ENCODE assay signal across 24 mouse cellular contexts in the genomic region with DNA sequence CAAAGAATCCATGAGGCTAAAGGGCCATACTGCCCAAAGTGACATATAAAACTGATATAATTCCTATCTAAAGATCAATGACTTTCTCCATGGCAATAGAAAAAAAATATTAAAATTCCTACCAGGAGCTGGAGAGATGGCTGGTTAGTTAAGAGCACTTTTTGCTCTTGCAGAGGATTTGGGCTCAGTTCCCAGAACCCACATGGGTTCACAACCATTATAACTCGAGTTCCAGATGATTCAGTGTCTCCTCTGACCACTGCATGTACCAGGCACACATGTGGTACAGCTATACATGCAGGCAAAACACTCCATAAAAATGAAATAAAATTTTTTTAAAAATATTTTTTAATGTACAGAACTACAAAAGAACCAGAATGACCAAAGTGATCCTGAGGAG. TPM values are rescaled to one million over a fixed set of nuclear protein-coding genes. Genes with fewer than 3 reads are reported as not detected.
DNase-seq lines count a peak whose midpoint lies in the region; ATAC-seq and TF ChIP-seq lines count a peak whose summit lies in the region.
"Had no signal": no experiment of that assay in that cellular context is flagged by ENCODE, and none has a peak within 500 bp of the region (broad histone marks: within the 10 kb centered on the region; RNA-seq: fewer than 3 reads in every experiment).

No protein-coding gene starts in this region.

- no peaks in the 10 kb centered on the region for H3K4me1 ChIP-seq in forebrain, embryonic 11.5 days (replicated peaks; ENCODE audit: control insufficient read depth, insufficient read depth, low read length)
- H3K4me1 ChIP-seq in forebrain, embryonic 13.5 days = no peaks in the 10 kb centered on the region
- H3K4me1 ChIP-seq in hindbrain, embryonic 14.5 days (replicated peaks; ENCODE audit: control insufficient read depth, insufficient read depth, low read length) = no peaks in the 10 kb centered on the region
- no peaks in the 10 kb centered on the region for H3K4me1 ChIP-seq in hindbrain, embryonic 11.5 days (replicated peaks; ENCODE audit: control insufficient read depth, insufficient read depth, low read length)
- peaks cover 3% of the 10 kb centered on the region; the same call in 1 of the 2 replicates for H3K4me1 ChIP-seq in kidney, adult 2 months (ENCODE audit: control insufficient read depth, insufficient read depth, low read length)
- H3K4me1 ChIP-seq: embryonic facial prominence, embryonic 10.5 days; embryonic facial prominence, embryonic 12.5 days; forebrain, embryonic 12.5 days; forebrain, embryonic 15.5 days had no signal

- peak; percentile 1 for DNase-seq in forebrain, embryonic 11.5 days (ENCODE audit: low spot score)
- peak; percentile 8 for DNase-seq in hindbrain, embryonic 14.5 days (ENCODE audit: low spot score)
- DNase-seq in hindbrain, embryonic 11.5 days (ENCODE audit: low spot score) = no peak
- DNase-seq in adipocyte (ENCODE audit: low spot score) = peak; percentile 42
- DNase-seq in kidney, adult 2 months = no peak
- no peak for DNase-seq in frontal cortex, postnatal 36 days (ENCODE audit: low spot score in 2 of 2)
- DNase-seq: adrenal gland, adult 2 months; adrenal gland, postnatal 10 days; adrenal gland, postnatal 25 days; cerebellum, adult 11 months; cerebellum, adult 18-20 months; cerebellum, adult 8-10 months; cerebellum, adult 9-11 months; cerebellum, postnatal 14 days; cerebellum, postnatal 36 days; forebrain, postnatal 0 days had no signal

- no peaks in the 10 kb centered on the region for H3K9me3 ChIP-seq in forebrain, embryonic 11.5 days (ENCODE audit: control insufficient read depth, low read length)
- H3K9me3 ChIP-seq in forebrain, embryonic 13.5 days (replicated peaks) = no peaks in the 10 kb centered on the region
- no peaks in the 10 kb centered on the region for H3K9me3 ChIP-seq in hindbrain, embryonic 14.5 days (ENCODE audit: control insufficient read depth, low read length)
- no peaks in the 10 kb centered on the region for H3K9me3 ChIP-seq in hindbrain, embryonic 11.5 days (ENCODE audit: control insufficient read depth, low read length)
- H3K9me3 ChIP-seq: embryonic facial prominence, embryonic 12.5 days; forebrain, embryonic 12.5 days; forebrain, embryonic 15.5 days had no signal

- H3K27me3 ChIP-seq in forebrain, embryonic 11.5 days (ENCODE audit: control insufficient read depth, insufficient read depth, low read length) = no peaks in the 10 kb centered on the region
- H3K27me3 ChIP-seq in forebrain, embryonic 13.5 days = no peaks in the 10 kb centered on the region
- no peaks in the 10 kb centered on the region for H3K27me3 ChIP-seq in hindbrain, embryonic 14.5 days (ENCODE audit: control insufficient read depth, insufficient read depth, low read length)
- H3K27me3 ChIP-seq in hindbrain, embryonic 11.5 days (ENCODE audit: control insufficient read depth, insufficient read depth, low read length) = no peaks in the 10 kb centered on the region
- H3K27me3 ChIP-seq in kidney, adult 2 months (replicated peaks; ENCODE audit: control insufficient read depth, insufficient read depth, low read length) = no peaks in the 10 kb centered on the region
- H3K27me3 ChIP-seq: embryonic facial prominence, embryonic 12.5 days; forebrain, embryonic 12.5 days; forebrain, embryonic 15.5 days had no signal

- no peak overlapping the region for H3K27ac ChIP-seq in forebrain, embryonic 11.5 days (ENCODE audit: low read depth, low read length)
- no peak overlapping the region for H3K27ac ChIP-seq in forebrain, embryonic 13.5 days
- no peak overlapping the region for H3K27ac ChIP-seq in hindbrain, embryonic 14.5 days
- H3K27ac ChIP-seq in hindbrain, embryonic 11.5 days (ENCODE audit: low read depth, low read length) = no peak overlapping the region
- H3K27ac ChIP-seq in kidney, adult 2 months (ENCODE audit: insufficient read depth, low read depth, low read length) = no peak overlapping the region
- H3K27ac ChIP-seq: embryonic facial prominence, embryonic 10.5 days; embryonic facial prominence, embryonic 12.5 days; forebrain, embryonic 12.5 days; forebrain, embryonic 15.5 days had no signal

- no peaks in the 10 kb centered on the region for H3K36me3 ChIP-seq in forebrain, embryonic 11.5 days (ENCODE audit: control insufficient read depth, insufficient read depth, low read length)
- no peaks in the 10 kb centered on the region for H3K36me3 ChIP-seq in forebrain, embryonic 13.5 days (ENCODE audit: poor library complexity, severe bottlenecking)
- H3K36me3 ChIP-seq in hindbrain, embryonic 14.5 days (replicated peaks; ENCODE audit: control insufficient read depth, insufficient read depth) = no peaks in the 10 kb centered on the region
- no peaks in the 10 kb centered on the region for H3K36me3 ChIP-seq in hindbrain, embryonic 11.5 days (ENCODE audit: control insufficient read depth, insufficient read depth, low read length)
- no peaks in the 10 kb centered on the region for H3K36me3 ChIP-seq in kidney, adult 2 months (ENCODE audit: control insufficient read depth, insufficient read depth, low read length)
- H3K36me3 ChIP-seq: embryonic facial prominence, embryonic 10.5 days; embryonic facial prominence, embryonic 12.5 days; forebrain, embryonic 12.5 days; forebrain, embryonic 15.5 days had no signal

- H3K9ac ChIP-seq in forebrain, embryonic 11.5 days (ENCODE audit: low read length) = no peak overlapping the region
- no peak overlapping the region for H3K9ac ChIP-seq in forebrain, embryonic 13.5 days
- no peak overlapping the region for H3K9ac ChIP-seq in hindbrain, embryonic 14.5 days
- H3K9ac ChIP-seq in hindbrain, embryonic 11.5 days (ENCODE audit: low read depth, low read length) = no peak overlapping the region
- H3K9ac ChIP-seq: embryonic facial prominence, embryonic 12.5 days; forebrain, embryonic 12.5 days; forebrain, embryonic 15.5 days; forebrain, postnatal 0 days had no signal

- H3K4me3 ChIP-seq in forebrain, embryonic 11.5 days (ENCODE audit: low read depth, low read length) = no peak overlapping the region
- no peak overlapping the region for H3K4me3 ChIP-seq in forebrain, embryonic 13.5 days
- no peak overlapping the region for H3K4me3 ChIP-seq in hindbrain, embryonic 14.5 days (replicated peaks; ENCODE audit: low read length)
- H3K4me3 ChIP-seq in hindbrain, embryonic 11.5 days (ENCODE audit: low read depth, low read length) = no peak overlapping the region
- H3K4me3 ChIP-seq in kidney, adult 2 months (ENCODE audit: insufficient read depth, low read depth, low read length) = no peak overlapping the region
- H3K4me3 ChIP-seq: embryonic facial prominence, embryonic 10.5 days; embryonic facial prominence, embryonic 12.5 days; forebrain, embryonic 12.5 days; forebrain, embryonic 15.5 days had no signal

- no peak for ATAC-seq in forebrain, embryonic 11.5 days (replicated peaks; ENCODE audit: low FRiP score)
- no peak for ATAC-seq in forebrain, embryonic 13.5 days
- no peak for ATAC-seq in hindbrain, embryonic 14.5 days (ENCODE audit: low FRiP score)
- no peak for ATAC-seq in hindbrain, embryonic 11.5 days (ENCODE audit: low FRiP score)
- ATAC-seq: activated CD4-positive, CD25-positive, alpha-beta regulatory T cell, adult 4 months; forebrain, embryonic 15.5 days; forebrain, postnatal 0 days; Patski had no signal

- TF ChIP-seq CTCF in kidney, adult 2 months (conservative IDR thresholded peaks at IDR 0.05; ENCODE audit: insufficient read depth, insufficient read length, low read depth, low read length) = no peak

- no peak overlapping the region for H3K4me2 ChIP-seq in forebrain, embryonic 11.5 days (ENCODE audit: low read depth, low read length, severe bottlenecking)
- H3K4me2 ChIP-seq in forebrain, embryonic 13.5 days = no peak overlapping the region
- H3K4me2 ChIP-seq in hindbrain, embryonic 14.5 days (replicated peaks) = no peak overlapping the region
- H3K4me2 ChIP-seq in hindbrain, embryonic 11.5 days (replicated peaks; ENCODE audit: low read depth, low read length) = no peak overlapping the region
- H3K4me2 ChIP-seq: embryonic facial prominence, embryonic 12.5 days; forebrain, embryonic 12.5 days; forebrain, embryonic 15.5 days had no signal

- no peak for TF ChIP-seq POLR2A in kidney, adult 2 months (IDR thresholded peaks at IDR 0.05; ENCODE audit: low read depth, low read length)

- 58% methylated on average over 1 of the region's 1 CpGs for WGBS in forebrain, embryonic 11.5 days
- WGBS in forebrain, embryonic 13.5 days = 45% methylated on average over 1 of the region's 1 CpGs
- WGBS in hindbrain, embryonic 14.5 days = 44% methylated on average over 1 of the region's 1 CpGs
- WGBS in hindbrain, embryonic 11.5 days = 55% methylated on average over 1 of the region's 1 CpGs
- WGBS in kidney, adult 2 months = 27% methylated on average over 1 of the region's 1 CpGs

RNA-seq across cellular contexts. Expression of gene Gp9, which starts 3.4 kb away (rescaled TPM):
- 2.5 and 2.8 TPM in 2 replicates for polyA plus RNA-seq in forebrain, embryonic 11.5 days (2014; fragmentation: Nextera tagmentation; extraction: Ambion mirVana)
- 0.77 and 0.89 TPM in 2 replicates for polyA plus RNA-seq in forebrain, embryonic 13.5 days (2015; fragmentation: Nextera tagmentation; extraction: Ambion mirVana)
- 0.56 and 0.83 TPM in 2 replicates for polyA plus RNA-seq in hindbrain, embryonic 14.5 days (2014; fragmentation: Nextera tagmentation; extraction: Ambion mirVana)
- 1.4 and 2.2 TPM in 2 replicates for polyA plus RNA-seq in hindbrain, embryonic 11.5 days (2014; fragmentation: Nextera tagmentation; extraction: Ambion mirVana)
- polyA plus RNA-seq in kidney, adult 2 months (2012; rRNA removed) = 0.66 and 1.1 TPM in 2 replicates
- polyA plus RNA-seq: activated CD4-positive, CD25-positive, alpha-beta regulatory T cell, adult 4 months; C2C12; Patski had no signal

RNA-seq across cellular contexts. Expression of gene Rab43, which starts 37.5 kb away (rescaled TPM):
- polyA plus RNA-seq in forebrain, embryonic 11.5 days (2014; fragmentation: Nextera tagmentation; extraction: Ambion mirVana) = 9.4 and 9.7 TPM in 2 replicates
- 7.4 and 7.9 TPM in 2 replicates for polyA plus RNA-seq in forebrain, embryonic 13.5 days (2015; fragmentation: Nextera tagmentation; extraction: Ambion mirVana)
- polyA plus RNA-seq in hindbrain, embryonic 14.5 days (2014; fragmentation: Nextera tagmentation; extraction: Ambion mirVana) = 7.8 and 15.6 TPM in 2 replicates
- 5.0 and 6.8 TPM in 2 replicates for polyA plus RNA-seq in hindbrain, embryonic 11.5 days (2014; fragmentation: Nextera tagmentation; extraction: Ambion mirVana)
- 49.5 and 52.0 TPM in 2 replicates for polyA plus RNA-seq in kidney, adult 2 months (2012; rRNA removed)

RNA-seq across cellular contexts. Expression of gene Efcc1, which starts 43.8 kb away (rescaled TPM):
- 1.5 TPM in 2 replicates for polyA plus RNA-seq in forebrain, embryonic 11.5 days (2014; fragmentation: Nextera tagmentation; extraction: Ambion mirVana)
- 0.96 and 1.1 TPM in 2 replicates for polyA plus RNA-seq in forebrain, embryonic 13.5 days (2015; fragmentation: Nextera tagmentation; extraction: Ambion mirVana)
- 6.1 and 8.0 TPM in 2 replicates for polyA plus RNA-seq in hindbrain, embryonic 14.5 days (2014; fragmentation: Nextera tagmentation; extraction: Ambion mirVana)
- 5.6 and 7.7 TPM in 2 replicates for polyA plus RNA-seq in hindbrain, embryonic 11.5 days (2014; fragmentation: Nextera tagmentation; extraction: Ambion mirVana)
- polyA plus RNA-seq in kidney, adult 2 months (2012; rRNA removed) = 2.7 and 3.0 TPM in 2 replicates

Comparison
In these comparisons a context has a peak if more than half of its experiments do, and no peak if none do; other contexts are left out.
1. DNase-seq: peak in forebrain, embryonic 11.5 days (single experiment), hindbrain, embryonic 14.5 days (single experiment) and adipocyte (single experiment); none in hindbrain, embryonic 11.5 days (single experiment), kidney, adult 2 months (single experiment) and frontal cortex, postnatal 36 days (0 of 2).